Mouse (Mus musculus) C2C12 (cell line): ENCODE measurements at regions not wholly inside any gene's neighbourhood (a gene's known extent, or its start where the extent isn't known, plus 50 kb on each side); places are given as distances from the start of the nearest gene placed in this dataset.

Experiments used
- H3K27me3 ChIP-seq: one replicate; pipeline ENCODE4 v1.6.1; 2011; ENCODE audit not compliant: control insufficient read depth, insufficient read depth, insufficient read length
- H3K36me3 ChIP-seq: one replicate; pipeline ENCODE4 v1.6.1; 2011; ENCODE audit not compliant: control insufficient read depth, insufficient read depth
- H3K4me3 ChIP-seq: one replicate; pipeline ENCODE4 v1.5.1; 2011; ENCODE audit warnings: mild to moderate bottlenecking, control low read depth; ENCODE audit not compliant: poor library complexity, insufficient read depth, severe bottlenecking
- H3K79me2 ChIP-seq: one replicate; pipeline ENCODE4 v1.6.1; 2011; ENCODE audit not compliant: control insufficient read depth, insufficient read depth
- H3K79me3 ChIP-seq: one replicate; pipeline ENCODE4 v1.6.1; 2011; ENCODE audit warnings: low read depth, control low read depth
- H3ac ChIP-seq: one replicate; pipeline ENCODE3; 2011; ENCODE audit warnings: low read depth; ENCODE audit not compliant: control insufficient read depth, insufficient read length
- CEBPB ChIP-seq: IDR thresholded peaks from one replicate; pipeline ENCODE4 v1.6.1; 2011; ENCODE audit warnings: low read depth, mild to moderate bottlenecking, control low read depth, moderate library complexity
- CTCF ChIP-seq: IDR thresholded peaks from one replicate; pipeline ENCODE4 v1.5.1; 2011; ENCODE audit not compliant: control insufficient read depth, insufficient read depth, insufficient read length
- FOSL1 ChIP-seq: IDR thresholded peaks from one replicate; pipeline ENCODE4 v1.8.0; 2011; ENCODE audit warnings: mild to moderate bottlenecking, low read length; ENCODE audit not compliant: poor library complexity, insufficient read depth, severe bottlenecking
- MAX ChIP-seq: IDR thresholded peaks from one replicate; pipeline ENCODE4 v1.6.1; 2011; ENCODE audit warnings: mild to moderate bottlenecking, control low read depth
- MYOD1 ChIP-seq: IDR thresholded peaks from one replicate; pipeline ENCODE4 v1.6.1; 2011; ENCODE audit warnings: low read depth; ENCODE audit not compliant: control insufficient read depth, insufficient read length
- MYOG ChIP-seq: IDR thresholded peaks from one replicate; pipeline ENCODE4 v1.6.1; 2011; ENCODE audit not compliant: control insufficient read depth, insufficient read length; ENCODE audit errors: extremely low read depth
- USF1 ChIP-seq: IDR thresholded peaks from one replicate; pipeline ENCODE4 v1.6.1; 2011; ENCODE audit warnings: low read depth, mild to moderate bottlenecking, control low read depth, moderate library complexity

DNA sequence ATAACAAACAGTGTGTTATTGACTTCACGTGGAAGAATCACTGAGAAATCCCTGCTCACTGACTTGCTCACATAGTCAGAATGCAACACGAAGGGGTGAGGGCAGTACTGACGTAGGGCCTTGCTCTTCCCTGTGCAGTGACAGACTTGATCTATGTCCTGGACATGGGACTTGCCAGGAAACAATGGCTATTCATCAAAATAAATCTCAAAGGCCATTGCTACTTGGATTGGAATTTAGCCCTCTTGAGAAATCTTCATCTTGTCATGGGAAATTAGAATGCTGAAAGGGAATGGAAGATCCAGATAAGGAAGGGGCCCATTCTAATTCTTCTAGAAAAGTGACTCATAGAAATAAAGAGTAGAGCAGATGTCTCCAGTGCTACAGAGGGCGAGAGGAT, 158.0 kb upstream of the Sstr4 start:
- Histone ChIP-seq H3K79me2 (no peaks in the 10 kb centered on the region), H3K36me3 (no peaks in the 10 kb centered on the region), H3K27me3 (no peaks in the 10 kb centered on the region), H3ac (no peak overlapping the region), H3K4me3 (no peak overlapping the region), H3K79me3 (no peaks in the 10 kb centered on the region)
- TF ChIP-seq MAX, result no peak
- TF ChIP-seq CEBPB, result no peak
- TF ChIP-seq USF1, result no peak
- no peak for TF ChIP-seq FOSL1
- no peak for TF ChIP-seq MYOD1
- TF ChIP-seq CTCF, result no peak

DNA sequence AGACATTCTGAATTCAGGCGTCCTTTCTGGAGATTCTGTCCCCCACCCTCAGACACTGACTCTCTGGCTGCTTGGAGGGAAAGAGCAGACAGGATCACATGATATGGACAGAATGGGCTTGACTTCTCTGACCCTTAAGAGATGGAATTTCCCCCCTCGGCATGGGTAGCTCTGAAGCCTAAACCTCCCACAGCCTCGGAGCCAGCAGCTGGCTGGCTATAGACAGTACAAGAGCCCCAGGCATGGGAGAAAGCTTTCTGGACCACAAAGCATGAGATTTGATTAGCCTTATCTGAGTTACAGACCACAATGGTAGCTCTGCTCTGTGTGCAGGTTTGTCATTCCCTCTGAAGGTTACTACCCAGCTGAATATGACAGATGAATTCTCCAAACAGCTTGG, 156.1 kb upstream of the Sstr4 start:
- no peaks in the 10 kb centered on the region for H3K79me3 ChIP-seq
- no peaks in the 10 kb centered on the region for H3K36me3 ChIP-seq
- no peaks in the 10 kb centered on the region for H3K79me2 ChIP-seq
- no peaks in the 10 kb centered on the region for H3K27me3 ChIP-seq
- no peak overlapping the region for H3ac ChIP-seq
- no peak overlapping the region for H3K4me3 ChIP-seq
- TF ChIP-seq CTCF, result no peak
- no peak for TF ChIP-seq USF1

DNA sequence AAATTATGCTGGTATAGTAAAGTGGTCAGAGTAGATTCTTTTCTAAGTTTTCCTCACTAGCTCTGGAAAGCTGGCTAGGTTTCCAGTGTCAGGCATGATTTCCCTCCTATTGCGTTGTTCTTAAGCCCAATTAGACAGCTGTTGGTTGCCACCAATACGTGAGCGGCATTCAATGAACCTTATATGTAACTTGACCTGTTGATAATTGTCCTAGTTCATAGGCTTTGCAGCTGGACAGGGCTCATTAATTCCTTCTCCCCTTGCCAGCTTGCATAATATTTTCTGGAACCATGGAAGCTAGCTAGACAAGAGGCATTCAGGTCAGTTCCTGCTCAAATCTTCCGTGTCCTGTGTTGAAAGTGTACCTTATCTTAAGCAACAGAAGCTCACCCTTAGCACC, 152.9 kb upstream of the Sstr4 start:
- Histone ChIP-seq H3K79me2 (no peaks in the 10 kb centered on the region), H3K79me3 (no peaks in the 10 kb centered on the region), H3K36me3 (no peaks in the 10 kb centered on the region), H3K27me3 (no peaks in the 10 kb centered on the region), H3K4me3 (no peak overlapping the region), H3ac (no peak overlapping the region)
- no peak for TF ChIP-seq CEBPB
- no peak for TF ChIP-seq CTCF

DNA sequence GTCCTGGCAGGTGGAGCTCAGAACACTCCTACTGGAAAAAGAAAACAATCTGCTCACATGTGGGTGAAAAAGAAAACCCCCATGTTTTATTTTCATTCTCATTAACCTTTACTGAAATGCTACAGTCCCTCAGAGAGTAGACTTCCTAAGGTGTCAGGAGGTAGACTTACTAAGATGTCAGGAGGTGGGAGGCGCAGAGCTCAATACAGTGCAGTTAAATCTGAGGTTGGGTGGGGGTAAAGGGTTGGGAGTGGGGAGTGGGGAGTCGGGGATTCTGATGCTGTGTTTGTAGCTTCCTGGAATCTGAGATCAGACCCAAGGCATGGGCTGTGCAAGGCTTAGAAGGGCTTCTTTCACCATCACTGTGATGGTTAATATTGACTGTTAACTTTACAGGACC, 149.6 kb upstream of the Sstr4 start:
- TF ChIP-seq USF1 (no peak), MYOD1 (no peak), FOSL1 (no peak), MAX (no peak), CTCF (no peak), MYOG (no peak), CEBPB (no peak)

DNA sequence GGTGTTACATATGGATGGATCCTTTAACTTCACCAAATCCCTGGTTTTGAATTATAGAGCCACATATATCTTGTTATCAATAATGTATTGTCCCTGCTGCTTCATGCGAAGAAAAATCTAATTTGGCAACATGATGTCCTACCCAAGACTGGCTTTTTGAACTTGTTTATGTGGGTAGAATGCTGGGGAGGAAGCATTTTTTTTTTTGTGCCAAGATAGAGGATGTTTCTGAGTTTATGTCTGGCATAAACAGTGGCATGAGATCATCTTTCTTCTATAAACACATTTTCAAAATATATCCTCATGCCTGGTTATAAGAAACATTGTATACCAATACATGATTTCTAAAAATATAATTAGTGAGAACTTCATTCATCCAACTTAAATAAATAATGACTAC, 144.2 kb upstream of the Sstr4 start:
- no peak overlapping the region for H3ac ChIP-seq
- H3K79me2 ChIP-seq, result no peaks in the 10 kb centered on the region
- H3K27me3 ChIP-seq, result peaks cover 4% of the 10 kb centered on the region
- H3K4me3 ChIP-seq, result no peak overlapping the region
- no peaks in the 10 kb centered on the region for H3K79me3 ChIP-seq
- TF ChIP-seq CEBPB, result no peak
- H3K36me3 ChIP-seq, result no peaks in the 10 kb centered on the region

More for the DNA sequence above, 149.6 kb upstream of the Sstr4 start:
- Histone ChIP-seq H3K79me3 (no peaks in the 10 kb centered on the region), H3ac (no peak overlapping the region), H3K27me3 (no peaks in the 10 kb centered on the region), H3K36me3 (no peaks in the 10 kb centered on the region), H3K79me2 (no peaks in the 10 kb centered on the region), H3K4me3 (no peak overlapping the region)

DNA sequence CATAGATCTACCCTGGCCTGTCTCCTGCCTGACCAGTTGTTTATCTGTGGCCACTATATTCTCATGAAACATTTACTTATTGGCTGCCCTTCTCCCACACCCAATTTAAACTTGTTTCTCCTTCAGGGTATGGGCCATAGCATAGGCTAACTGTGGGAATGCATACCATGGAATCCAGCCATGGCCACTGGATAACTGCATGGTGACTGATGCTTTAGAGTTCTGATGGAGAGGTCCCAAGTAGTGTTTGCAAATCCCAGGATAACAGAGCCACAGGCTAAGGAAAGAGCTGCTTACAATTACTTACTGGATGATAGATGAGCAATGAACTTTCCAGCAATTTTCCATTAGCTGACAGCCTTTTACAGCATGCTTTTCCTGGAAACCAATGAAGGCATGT, 139.5 kb upstream of the Sstr4 start:
- TF ChIP-seq FOSL1 (no peak), USF1 (no peak), MYOD1 (no peak), MAX (no peak), MYOG (no peak)
- Histone ChIP-seq H3K36me3 (no peaks in the 10 kb centered on the region), H3K4me3 (no peak overlapping the region), H3ac (no peak overlapping the region), H3K27me3 (peaks cover 4% of the 10 kb centered on the region), H3K79me2 (no peaks in the 10 kb centered on the region), H3K79me3 (no peaks in the 10 kb centered on the region)
